Mouse (Mus musculus): ENCODE data around the gene Tubg2. TPM values are rescaled to one million over a fixed set of nuclear protein-coding genes. Genes with fewer than 3 reads are reported as not detected.

The Tubg2 gene
- total and polyA plus RNA-seq, 2 experiments from 2014 or later, result 1.8 TPM; not detected in 1

DNA sequence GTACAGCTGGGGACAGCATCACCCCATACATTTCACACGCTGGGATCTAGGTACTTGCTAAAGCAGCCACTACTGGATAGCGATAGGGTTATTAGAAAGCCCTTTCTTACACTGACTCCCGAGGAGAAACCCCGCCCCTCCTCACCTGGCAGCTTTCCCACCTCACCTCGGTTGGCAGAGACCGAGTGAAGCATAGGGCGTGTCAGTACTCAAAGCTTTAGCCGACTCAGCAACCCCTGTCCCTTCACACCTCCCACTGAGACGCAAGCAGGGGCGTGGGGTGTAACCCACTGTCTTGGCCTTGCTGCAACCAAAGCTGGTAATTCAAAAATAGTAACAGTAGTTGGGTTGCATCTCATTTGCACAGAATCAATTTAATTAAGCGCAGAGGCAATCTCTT, 17.4 kb downstream of the Tubg2 start:
- TF ChIP-seq CTCF (IDR thresholded peaks at IDR 0.05; ENCODE audit: low read depth), result no peak
- no peak for TF ChIP-seq EP300 (IDR thresholded peaks at IDR 0.05; ENCODE audit: low read depth)
- H3K27me3 ChIP-seq (ENCODE audit: control insufficient read depth, insufficient read depth, low read length), result peaks cover 9% of the 10 kb centered on the region
- ATAC-seq (ENCODE audit: insufficient read depth, low read depth), result no peak
- DNase-seq (ENCODE audit: low spot score), result no peak
- H3K4me3 ChIP-seq (ENCODE audit: low read depth, low read length), result peak overlapping the region; percentile 36; the same call in 1 of the 2 replicates
- H3K4me2 ChIP-seq (ENCODE audit: low read depth, low read length), result peak overlapping the region; percentile 61
- peaks cover 41% of the 10 kb centered on the region for H3K4me1 ChIP-seq (ENCODE audit: control insufficient read depth, insufficient read depth)
- H3K9ac ChIP-seq (replicated peaks; ENCODE audit: low read depth, low read length), result no peak overlapping the region
- 11% methylated on average over 11 of the region's 11 CpGs for whole genome bisulfite sequencing
- H3K27ac ChIP-seq (ENCODE audit: low read depth), result peak overlapping the region; percentile 82; the same call in 1 of the 2 replicates
- no peaks in the 10 kb centered on the region for H3K9me3 ChIP-seq (replicated peaks; ENCODE audit: control insufficient read depth, low read length)
- 0 out of 2 replicates have a peak, but pooled peaks cover under 1% of the 10 kb centered on the region for H3K36me3 ChIP-seq (replicated peaks; ENCODE audit: control insufficient read depth, insufficient read depth, low read length)

DNA sequence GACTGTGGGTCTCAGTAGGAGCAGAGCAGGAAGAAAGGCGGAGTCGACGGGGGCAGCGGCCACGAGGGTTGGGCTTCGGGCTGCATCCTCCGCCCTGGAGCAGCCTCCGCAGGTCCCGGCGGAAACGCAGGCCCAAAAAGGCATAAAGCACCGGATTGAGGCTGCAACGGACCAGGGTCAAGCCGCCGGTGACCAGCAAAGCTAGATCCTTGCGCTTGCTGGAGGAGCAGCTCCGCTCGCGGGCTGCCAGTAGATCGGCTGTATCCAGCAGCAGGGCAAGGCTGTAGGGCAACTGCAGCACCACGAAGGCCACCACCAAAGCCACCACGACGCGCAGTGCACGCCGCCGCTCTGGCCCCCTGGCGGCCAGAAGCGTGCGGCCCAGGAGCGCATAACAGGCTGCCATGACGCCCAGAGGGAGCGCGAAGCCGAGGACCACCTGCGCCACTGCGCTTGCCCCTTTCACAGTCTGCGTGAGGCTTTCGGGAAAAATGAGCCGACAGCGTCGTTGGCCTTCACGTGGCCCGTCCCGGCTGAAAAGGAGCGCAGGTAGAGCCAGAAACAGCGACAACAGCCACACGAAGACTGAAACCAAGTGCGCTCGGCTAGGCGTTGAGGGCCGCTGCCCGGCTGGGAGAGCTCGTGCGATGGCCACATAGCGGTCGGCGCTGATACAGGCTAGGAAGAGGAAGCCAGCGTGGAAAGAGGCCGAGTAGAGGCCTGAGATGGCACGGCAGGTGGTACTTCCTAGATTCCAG, 18.1 kb downstream of the Tubg2 start:
- Histone ChIP-seq H3K27me3 (ENCODE audit: control insufficient read depth, insufficient read depth, low read length) (peaks cover 9% of the 10 kb centered on the region), H3K27ac (ENCODE audit: low read depth) (peak overlapping the region; percentile 82), H3K9me3 (replicated peaks; ENCODE audit: control insufficient read depth, low read length) (no peaks in the 10 kb centered on the region), H3K4me3 (ENCODE audit: low read depth, low read length) (peak overlapping the region; percentile 36), H3K4me2 (ENCODE audit: low read depth, low read length) (peak overlapping the region; percentile 61), H3K9ac (replicated peaks; ENCODE audit: low read depth, low read length) (no peak overlapping the region; the same call in 1 of the 2 replicates), H3K4me1 (ENCODE audit: control insufficient read depth, insufficient read depth) (peaks cover 36% of the 10 kb centered on the region), H3K36me3 (replicated peaks; ENCODE audit: control insufficient read depth, insufficient read depth, low read length) (no peaks in the 10 kb centered on the region)
- DNase-seq (ENCODE audit: low spot score) (peak; percentile 79), ATAC-seq (ENCODE audit: insufficient read depth, low read depth) (peak; percentile 54)
- TF ChIP-seq EP300 (IDR thresholded peaks at IDR 0.05; ENCODE audit: low read depth) (no peak), CTCF (IDR thresholded peaks at IDR 0.05; ENCODE audit: low read depth) (peak; percentile 84)
- WGBS, result 2% methylated on average over 61 of the region's 61 CpGs

DNA sequence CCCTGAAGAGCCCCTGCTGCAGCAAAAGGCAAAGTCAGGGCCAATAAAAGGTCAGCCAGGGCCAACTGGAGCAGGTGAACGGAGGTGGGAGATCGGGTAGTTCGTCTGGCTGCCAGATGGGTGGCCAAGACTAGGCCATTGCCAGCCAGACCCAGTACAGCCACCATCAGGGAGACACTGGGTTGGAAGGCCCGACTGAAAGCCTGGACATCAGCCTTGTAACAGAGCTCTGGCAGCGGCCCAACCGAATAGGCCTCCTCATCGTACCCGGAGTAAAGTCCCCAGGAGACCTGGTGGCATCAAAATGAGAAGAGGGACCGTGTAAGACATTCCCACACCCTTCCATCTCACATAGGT, 18.7 kb downstream of the Tubg2 start:
- H3K27ac ChIP-seq (ENCODE audit: low read depth), result no peak overlapping the region
- ATAC-seq (ENCODE audit: insufficient read depth, low read depth), result no peak

DNA sequence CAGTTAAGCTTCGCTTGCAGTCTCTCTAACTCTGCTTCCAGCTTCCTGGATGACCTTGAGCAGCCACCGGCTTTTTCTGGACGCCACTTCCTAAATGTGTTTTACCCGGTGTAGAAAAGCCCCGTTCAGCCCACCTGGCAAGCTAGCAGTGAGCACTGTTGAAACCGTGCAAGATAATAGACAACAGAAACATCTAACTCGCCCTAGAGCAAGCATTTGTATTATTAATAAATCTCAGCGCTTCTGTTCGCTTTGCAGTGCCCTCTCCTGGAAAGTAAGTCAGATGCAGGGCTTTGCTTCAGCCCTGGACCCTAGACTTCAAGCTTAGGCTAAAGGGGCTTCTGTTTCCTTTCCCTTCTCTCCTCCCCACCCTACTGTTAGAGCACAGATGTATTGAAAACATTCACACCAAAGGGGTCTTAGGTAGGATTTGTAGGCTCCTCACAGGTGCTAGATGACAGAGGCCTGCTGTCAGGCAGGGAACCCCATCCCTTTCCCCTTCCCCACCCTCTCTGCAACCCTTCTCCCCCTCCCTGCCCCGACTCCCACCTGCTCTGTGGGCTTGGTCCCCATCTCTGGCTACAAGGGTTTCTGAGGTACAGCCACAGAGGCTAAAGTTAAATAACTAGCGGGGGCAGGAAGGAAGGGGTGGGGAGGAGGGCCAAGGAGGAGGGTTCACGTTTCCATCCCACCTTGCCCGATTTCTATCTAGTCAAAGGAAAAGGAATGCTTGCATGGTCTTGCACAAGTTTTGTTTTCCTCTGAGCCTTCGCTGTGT, 19.3 kb downstream of the Tubg2 start, which contains the start of gene Ccr10:
Ccr10 (minus strand) TSS at position 593 of the 778 bp plus-strand sequence.
- WGBS, result 20% methylated on average over 14 of the region's 14 CpGs
- H3K9me3 ChIP-seq (replicated peaks; ENCODE audit: control insufficient read depth, low read length), result no peaks in the 10 kb centered on the region
- H3K36me3 ChIP-seq (replicated peaks; ENCODE audit: control insufficient read depth, insufficient read depth, low read length), result no peaks in the 10 kb centered on the region
- ATAC-seq (ENCODE audit: insufficient read depth, low read depth) (no peak), DNase-seq (ENCODE audit: low spot score) (peak; percentile 71)
- peaks cover 26% of the 10 kb centered on the region for H3K4me1 ChIP-seq (ENCODE audit: control insufficient read depth, insufficient read depth)
- H3K4me2 ChIP-seq (ENCODE audit: low read depth, low read length), result peak within 1 kb of the TSS; percentile 61
- no peak within 1 kb of the TSS; the same call in 1 of the 2 replicates for H3K9ac ChIP-seq (replicated peaks; ENCODE audit: low read depth, low read length)
- H3K27me3 ChIP-seq (ENCODE audit: control insufficient read depth, insufficient read depth, low read length), result peaks cover 9% of the 10 kb centered on the region
- TF ChIP-seq EP300 (IDR thresholded peaks at IDR 0.05; ENCODE audit: low read depth) (no peak), CTCF (IDR thresholded peaks at IDR 0.05; ENCODE audit: low read depth) (peak; percentile 59)
- peak within 1 kb of the TSS; percentile 36 for H3K4me3 ChIP-seq (ENCODE audit: low read depth, low read length)
- no peak within 1 kb of the TSS for H3K27ac ChIP-seq (ENCODE audit: low read depth)

More for the DNA sequence above, 18.7 kb downstream of the Tubg2 start:
- H3K9me3 ChIP-seq (replicated peaks; ENCODE audit: control insufficient read depth, low read length), result no peaks in the 10 kb centered on the region
- peak overlapping the region; percentile 36 for H3K4me3 ChIP-seq (ENCODE audit: low read depth, low read length)
- H3K4me2 ChIP-seq (ENCODE audit: low read depth, low read length), result peak overlapping the region; percentile 61
- peaks cover 30% of the 10 kb centered on the region for H3K4me1 ChIP-seq (ENCODE audit: control insufficient read depth, insufficient read depth)
- peaks cover 9% of the 10 kb centered on the region for H3K27me3 ChIP-seq (ENCODE audit: control insufficient read depth, insufficient read depth, low read length)
- no peak for DNase-seq (ENCODE audit: low spot score)
- H3K36me3 ChIP-seq (replicated peaks; ENCODE audit: control insufficient read depth, insufficient read depth, low read length), result no peaks in the 10 kb centered on the region
- TF ChIP-seq CTCF (IDR thresholded peaks at IDR 0.05; ENCODE audit: low read depth), result no peak
- no peak for TF ChIP-seq EP300 (IDR thresholded peaks at IDR 0.05; ENCODE audit: low read depth)
- no peak overlapping the region for H3K9ac ChIP-seq (replicated peaks; ENCODE audit: low read depth, low read length)
- 30% methylated on average over 9 of the region's 9 CpGs for WGBS

DNA sequence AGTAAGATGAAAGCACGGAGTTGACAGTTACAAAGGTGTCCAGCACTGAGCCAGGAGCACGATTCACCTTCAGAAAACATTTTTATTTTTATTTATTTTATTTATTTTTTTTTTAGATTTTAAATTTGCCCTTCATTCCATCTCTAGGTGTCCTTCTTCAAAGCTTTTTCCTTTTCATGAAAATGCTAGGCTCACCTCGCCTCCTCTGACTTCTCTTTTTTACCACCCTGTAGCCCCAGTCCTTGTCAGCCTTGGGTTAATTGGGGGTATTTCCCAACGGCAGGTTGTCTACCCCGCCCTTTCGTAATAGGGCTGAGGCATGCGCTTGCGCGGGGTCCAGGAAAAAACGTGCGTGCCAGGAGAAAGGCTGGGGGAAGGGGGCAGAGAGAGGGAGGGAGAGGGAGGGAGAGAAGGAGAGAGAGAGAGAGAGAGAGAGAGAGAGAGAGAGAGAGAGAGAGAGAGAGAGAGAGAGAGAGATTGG, 20.0 kb downstream of the Tubg2 start:
- Histone ChIP-seq H3K4me3 (ENCODE audit: low read depth, low read length) (peak overlapping the region; percentile 28), H3K9me3 (replicated peaks; ENCODE audit: control insufficient read depth, low read length) (no peaks in the 10 kb centered on the region), H3K27ac (ENCODE audit: low read depth) (no peak overlapping the region), H3K36me3 (replicated peaks; ENCODE audit: control insufficient read depth, insufficient read depth, low read length) (no peaks in the 10 kb centered on the region), H3K9ac (replicated peaks; ENCODE audit: low read depth, low read length) (no peak overlapping the region), H3K4me1 (ENCODE audit: control insufficient read depth, insufficient read depth) (peaks cover 26% of the 10 kb centered on the region), H3K27me3 (ENCODE audit: control insufficient read depth, insufficient read depth, low read length) (peaks cover 9% of the 10 kb centered on the region), H3K4me2 (ENCODE audit: low read depth, low read length) (peak overlapping the region; percentile 61)
- DNase-seq (ENCODE audit: low spot score) (no peak), ATAC-seq (ENCODE audit: insufficient read depth, low read depth) (no peak)
- no peak for TF ChIP-seq CTCF (IDR thresholded peaks at IDR 0.05; ENCODE audit: low read depth)
- TF ChIP-seq EP300 (IDR thresholded peaks at IDR 0.05; ENCODE audit: low read depth), result no peak
- WGBS, result 15% methylated on average over 11 of the region's 11 CpGs
